Mouse (Mus musculus) ES-E14 (cell line): ENCODE results near the gene Spg21.

Experiments used
- CHD2 ChIP-seq: IDR thresholded peaks from 2 replicates; pipeline ENCODE4 v1.6.1; 2014; ENCODE audit warnings: mild to moderate bottlenecking, low read depth, low read length, inconsistent platforms
- HCFC1 ChIP-seq: IDR thresholded peaks from 2 replicates; pipeline ENCODE4 v1.6.1; 2012; ENCODE audit warnings: low read length, inconsistent platforms, borderline replicate concordance; ENCODE audit not compliant: insufficient read depth
- ZC3H11A ChIP-seq: IDR thresholded peaks from 2 replicates; pipeline ENCODE4 v1.6.1; 2012; ENCODE audit warnings: low read depth, mild to moderate bottlenecking, inconsistent platforms, low read length, borderline replicate concordance
- ZNF384 ChIP-seq: IDR thresholded peaks from 2 replicates; pipeline ENCODE4 v1.6.1; 2012; ENCODE audit warnings: low read depth, low read length, inconsistent platforms

- TF ChIP-seq CHD2, result no peak
- TF ChIP-seq HCFC1, result no peak
- TF ChIP-seq ZNF384, result no peak
- no peak for TF ChIP-seq ZC3H11A
Measured at GRCm38 (mm10) chr9:65444692-65445091, 16.1 kb upstream of the Spg21 start.
